Mouse (Mus musculus) gastrocnemius, postnatal 10 days (tissue): Measurements from ENCODE around the gene Gm3739. TPM values are rescaled to one million over a fixed set of nuclear protein-coding genes. Genes with fewer than 3 reads are reported as not detected.
"Not testable (repeated sequence)": the region's sequence is repeated elsewhere in the genome, so short reads cannot be mapped to it uniquely, and the experiment has no call there.

Source experiments
- DNase-seq: peaks from one replicate; pipeline ENCODE4 v3.0.0; 2021; ENCODE audit warnings: mixed read lengths
- long read RNA-seq, 2 experiments: library from polyadenylated mRNA; stranded (forward); transcript quantifications; one replicate each; pipeline ENCODE4 v2.0.0; 2021
- total RNA-seq, 2 experiments: library from RNA; stranded (reverse); gene quantifications; 2 replicates each; pipeline ENCODE4 v1.2.3; 2021

The Gm3739 gene
- total RNA-seq: under 1 TPM; 0.12 to 0.20 TPM
- long read RNA-seq, experiment 1, partial matches to known transcripts: 0 of 1 reads
- long read RNA-seq, experiment 1, other reads (novel, unspliced or antisense): 1 of 1 reads
- long read RNA-seq, experiment 2: 0 reads

DNA sequence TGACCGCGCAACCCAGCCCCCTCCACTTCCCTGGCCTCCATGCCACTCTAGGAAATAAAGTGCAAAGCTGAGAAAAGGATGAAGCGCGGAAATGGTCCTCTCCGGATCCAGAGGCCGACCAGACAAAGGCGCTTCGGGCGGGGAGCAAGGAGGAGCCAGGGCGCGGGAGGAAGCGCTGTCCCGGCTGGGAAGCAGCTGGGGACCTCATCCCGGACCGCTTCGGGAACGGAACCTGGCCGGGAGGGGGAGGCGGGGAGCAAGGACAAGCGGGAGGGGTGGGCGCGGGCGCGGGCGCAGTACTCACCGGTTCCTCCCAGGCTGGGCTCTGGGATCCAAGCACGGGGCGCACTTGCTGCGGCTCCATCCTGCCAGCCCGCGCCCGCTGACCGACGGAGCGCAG, at the start of gene Gm3739:
Gm3739 (minus strand) TSS at position 389 of the 400 bp plus-strand sequence.
- DNase-seq: peak; percentile 6

DNA sequence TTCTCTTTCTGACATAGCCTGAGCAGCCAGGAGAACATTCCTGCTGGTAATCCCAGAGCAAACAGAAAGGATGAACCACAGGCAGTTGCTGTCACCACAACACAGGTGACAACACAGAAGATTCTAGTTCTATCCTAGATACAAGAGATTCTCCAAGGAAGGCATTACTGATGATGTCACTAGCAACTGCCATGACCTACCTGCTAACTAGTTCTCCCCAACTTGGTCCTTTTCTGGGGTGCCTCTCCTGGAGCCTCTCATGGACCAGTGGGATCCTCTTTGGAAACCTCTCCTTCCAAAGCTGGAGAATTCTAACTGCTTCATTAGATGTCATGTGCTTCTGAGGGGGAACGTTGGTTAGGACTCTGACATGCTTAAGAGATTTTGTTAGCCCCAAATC, 17.4 kb upstream of the Gm3739 start, which contains the start of gene Gm5797:
Gm5797 (minus strand) TSS at position 101 of the 400 bp plus-strand sequence.
- not testable (repeated sequence) for DNase-seq

DNA sequence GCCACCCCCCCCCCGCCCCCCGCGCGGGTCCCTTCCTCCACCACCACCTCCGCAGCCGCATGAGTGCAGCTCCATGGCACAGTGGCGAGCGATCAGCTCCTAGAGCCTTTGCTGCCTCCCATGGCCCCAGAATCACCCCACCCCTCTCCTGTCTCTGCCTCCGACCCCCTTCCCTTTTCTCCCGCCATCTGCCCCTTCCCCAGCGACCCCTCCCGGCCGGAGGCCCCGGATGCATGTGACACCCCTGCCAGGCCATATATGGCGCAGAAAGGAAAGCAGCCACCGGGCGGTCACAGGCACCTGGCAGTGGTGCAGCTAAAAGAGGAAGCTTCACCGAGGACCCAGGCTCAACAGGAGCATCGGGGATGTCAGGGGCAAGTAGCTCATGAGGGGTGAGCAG, 244 bp upstream of the Gm3739 start:
- DNase-seq: peak; percentile 2

DNA sequence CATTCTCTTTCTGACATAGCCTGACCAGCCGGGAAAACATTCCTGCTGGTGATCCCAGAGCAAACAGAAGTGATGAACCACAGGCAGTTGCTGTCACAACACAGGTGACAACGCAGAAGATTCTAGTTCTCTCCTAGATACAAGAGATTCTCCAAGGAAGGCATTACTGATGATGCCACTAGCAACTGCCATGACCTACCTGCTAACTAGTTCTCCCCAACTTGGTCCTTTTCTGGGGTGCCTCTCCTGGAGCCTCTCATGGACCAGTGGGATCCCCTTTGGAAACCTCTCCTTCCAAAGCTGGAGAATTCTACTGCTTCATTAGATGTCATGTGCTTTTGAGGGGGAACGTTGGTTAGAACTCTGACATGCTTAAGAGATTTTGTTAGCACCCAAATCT, 50.2 kb downstream of the Gm3739 start, which contains the start of gene Gm3727:
Gm3727 (minus strand) TSS at position 101 of the 400 bp plus-strand sequence.
- not testable (repeated sequence) for DNase-seq

Other genes starting within 250 kb of the Gm3739 start
- 1 to 10 TPM in 1 of 2 experiments, under 1 TPM in 1; 0.89 to 2.3 TPM for gene Gm3696, start 214.4 kb downstream of the Gm3739 start, total RNA-seq
- not detected for gene Gm6676, start 189.6 kb downstream of the Gm3739 start, total RNA-seq
- gene Gm3512, start 140.5 kb downstream of the Gm3739 start, total RNA-seq: under 1 TPM; 0.19 to 0.59 TPM
- gene Gm16434, start 120.5 kb downstream of the Gm3739 start, total RNA-seq: not detected
- gene Gm3727, start 50.3 kb downstream of the Gm3739 start, total RNA-seq: not detected
- gene Gm5797, start 17.3 kb upstream of the Gm3739 start, total RNA-seq: not detected
- not detected for gene Gm8374, start 50.1 kb upstream of the Gm3739 start, total RNA-seq
- gene Gm3755, start 135.9 kb upstream of the Gm3739 start, total RNA-seq: not detected
- gene Gm3752, start 168.7 kb upstream of the Gm3739 start, total RNA-seq: under 1 TPM; 0.16 to 0.47 TPM